Mouse (Mus musculus) intestine, embryonic 14.5 days (tissue): ENCODE data around the gene Fam98c. TPM values are rescaled to one million over a fixed set of nuclear protein-coding genes. Genes with fewer than 3 reads are reported as not detected.

Source experiments
- ATAC-seq: fragments of 200-750 bp; cut with Nextera tagmentation; replicated peaks from 2 replicates; pipeline ENCODE4 v1.8.0; 2017; ENCODE audit warnings: low read depth, moderate number of reproducible peaks, moderate TSS enrichment, moderate library complexity; ENCODE audit not compliant: low FRiP score, low TSS enrichment
- DNase-seq: peaks from one replicate; pipeline ENCODE4 v3.0.0-alpha.2; 2018; ENCODE audit warnings: low spot score
- H3K27ac ChIP-seq: fragments of 300-500 bp; sonication (generic); 2 replicates; pipeline ENCODE4 v1.5.1; 2014; ENCODE audit warnings: low read depth, mild to moderate bottlenecking, control low read depth
- H3K27me3 ChIP-seq: fragments of 300-500 bp; sonication (generic); replicated peaks from 2 replicates; pipeline ENCODE4 v1.6.1; 2014; ENCODE audit warnings: low read length, control low read depth; ENCODE audit not compliant: control insufficient read depth, insufficient read depth
- H3K36me3 ChIP-seq: fragments of 300-500 bp; sonication (generic); 2 replicates; pipeline ENCODE4 v1.6.1; 2014; ENCODE audit warnings: low read length, control low read depth; ENCODE audit not compliant: control insufficient read depth, insufficient read depth
- H3K4me1 ChIP-seq: fragments of 300-500 bp; sonication (generic); replicated peaks from 2 replicates; pipeline ENCODE4 v1.6.1; 2014; ENCODE audit warnings: low read length, control low read depth, mixed read lengths; ENCODE audit not compliant: control insufficient read depth, insufficient read depth
- H3K4me2 ChIP-seq: fragments of 300-500 bp; sonication (generic); 2 replicates; pipeline ENCODE4 v1.6.1; 2014; ENCODE audit warnings: low read length
- H3K4me3 ChIP-seq: fragments of 300-500 bp; sonication (generic); 2 replicates; pipeline ENCODE4 v1.5.1; 2014; ENCODE audit warnings: low read depth, low read length, control low read depth, mixed read lengths
- H3K9ac ChIP-seq: fragments of 300-500 bp; sonication (generic); 2 replicates; pipeline ENCODE4 v1.6.1; 2014; ENCODE audit warnings: mild to moderate bottlenecking, low read length
- H3K9me3 ChIP-seq: fragments of 300-500 bp; sonication (generic); 2 replicates; pipeline ENCODE4 v1.6.1; 2016; ENCODE audit warnings: low read length, control low read depth; ENCODE audit not compliant: control insufficient read depth
- WGBS: fragments of 180-500 bp; shearing (Covaris S2); extraction: QIAGEN DNeasy Blood & Tissue Kit; methylation state at CpG from one replicate; pipeline ENCODE4 v1.1.7; 2014; 5-methylcytosine and 5-hydroxymethylcytosine counted together
- polyA plus RNA-seq: library from polyadenylated mRNA; unstranded; fragments of >200 nt; fragmentation: Nextera tagmentation; extraction: Ambion mirVana; gene quantifications from 2 replicates; pipeline ENCODE4 v1.2.1, GENCODE M21; 2014

Fam98c gene
- polyA plus RNA-seq, 1 experiment from 2014 or later, result 25.9 TPM

DNA sequence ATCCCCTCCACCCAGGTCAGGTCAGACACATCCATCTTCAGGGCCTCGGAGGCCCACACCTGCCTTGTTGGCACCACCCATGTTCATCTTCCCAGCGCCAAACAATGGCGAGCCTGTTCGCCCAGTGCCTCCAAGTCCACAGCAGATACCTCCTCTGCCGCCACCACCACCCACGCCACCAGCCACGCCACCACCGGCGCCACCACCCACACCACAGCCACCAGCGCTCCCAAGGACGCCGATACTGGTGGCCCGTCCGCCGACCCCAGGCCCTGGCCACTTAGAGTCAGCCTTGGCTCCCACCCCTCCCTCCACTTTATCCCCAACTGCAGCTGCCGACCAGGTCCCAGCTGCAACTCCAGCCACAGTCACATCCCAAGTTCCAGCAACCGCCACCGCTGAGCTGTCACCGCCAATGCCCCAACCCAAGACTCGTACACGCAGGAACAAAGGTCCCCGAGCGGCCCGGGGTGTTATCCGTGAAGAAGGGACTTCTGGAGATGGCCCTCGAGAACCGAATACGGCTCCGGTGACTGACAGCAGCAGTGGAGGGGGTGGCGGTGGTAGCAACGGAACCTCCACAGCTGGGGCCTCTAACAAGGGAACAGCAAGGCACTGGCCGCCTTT, 16.5 kb upstream of the Fam98c start:
- WGBS, result 37% methylated on average over 32 of the region's 32 CpGs
- no peak for ATAC-seq
- H3K27ac ChIP-seq, result no peak overlapping the region
- no peak overlapping the region for H3K4me2 ChIP-seq
- DNase-seq, result peak; percentile 56
- H3K4me3 ChIP-seq, result no peak overlapping the region
- peaks cover 46% of the 10 kb centered on the region for H3K36me3 ChIP-seq
- H3K9me3 ChIP-seq, result no peaks in the 10 kb centered on the region
- H3K4me1 ChIP-seq, result peaks cover 16% of the 10 kb centered on the region
- H3K27me3 ChIP-seq, result peaks cover 37% of the 10 kb centered on the region
- no peak overlapping the region for H3K9ac ChIP-seq

DNA sequence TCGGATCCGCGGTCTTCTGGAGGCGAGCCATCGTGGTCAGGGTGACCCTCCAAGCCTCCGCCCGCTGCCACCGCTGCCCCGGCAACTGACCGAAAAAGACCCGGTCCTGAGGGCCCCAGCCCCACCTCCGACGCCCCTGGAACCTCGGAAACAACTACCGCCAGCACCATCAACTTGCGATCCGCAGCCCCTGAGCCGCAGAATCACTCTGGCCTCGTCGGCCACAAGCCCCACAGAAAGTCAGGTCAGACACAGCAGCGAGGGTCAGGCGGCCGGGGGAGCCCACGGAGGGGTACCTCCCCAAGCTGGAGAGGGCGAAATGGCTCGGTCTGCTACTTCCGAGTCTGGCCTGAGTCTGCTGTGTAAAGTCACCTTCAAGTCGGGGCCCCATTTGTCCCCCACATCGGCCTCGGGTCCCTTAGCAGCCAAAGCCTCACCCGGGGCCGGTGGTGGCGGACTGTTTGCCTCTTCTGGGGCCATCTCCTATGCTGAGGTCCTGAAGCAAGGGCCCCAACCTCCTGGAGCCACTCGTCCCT, 15.6 kb upstream of the Fam98c start:
- peak overlapping the region; percentile 64 for H3K4me2 ChIP-seq
- H3K4me3 ChIP-seq, result peak overlapping the region; percentile 56
- H3K9ac ChIP-seq, result peak overlapping the region; percentile 32; the same call in 1 of the 2 replicates
- peak; percentile 60 for DNase-seq
- no peaks in the 10 kb centered on the region for H3K9me3 ChIP-seq
- peaks cover 16% of the 10 kb centered on the region for H3K4me1 ChIP-seq
- ATAC-seq, result no peak
- H3K27ac ChIP-seq, result no peak overlapping the region
- peaks cover 39% of the 10 kb centered on the region for H3K36me3 ChIP-seq
- 6% methylated on average over 32 of the region's 34 CpGs for WGBS
- H3K27me3 ChIP-seq, result peaks cover 37% of the 10 kb centered on the region

DNA sequence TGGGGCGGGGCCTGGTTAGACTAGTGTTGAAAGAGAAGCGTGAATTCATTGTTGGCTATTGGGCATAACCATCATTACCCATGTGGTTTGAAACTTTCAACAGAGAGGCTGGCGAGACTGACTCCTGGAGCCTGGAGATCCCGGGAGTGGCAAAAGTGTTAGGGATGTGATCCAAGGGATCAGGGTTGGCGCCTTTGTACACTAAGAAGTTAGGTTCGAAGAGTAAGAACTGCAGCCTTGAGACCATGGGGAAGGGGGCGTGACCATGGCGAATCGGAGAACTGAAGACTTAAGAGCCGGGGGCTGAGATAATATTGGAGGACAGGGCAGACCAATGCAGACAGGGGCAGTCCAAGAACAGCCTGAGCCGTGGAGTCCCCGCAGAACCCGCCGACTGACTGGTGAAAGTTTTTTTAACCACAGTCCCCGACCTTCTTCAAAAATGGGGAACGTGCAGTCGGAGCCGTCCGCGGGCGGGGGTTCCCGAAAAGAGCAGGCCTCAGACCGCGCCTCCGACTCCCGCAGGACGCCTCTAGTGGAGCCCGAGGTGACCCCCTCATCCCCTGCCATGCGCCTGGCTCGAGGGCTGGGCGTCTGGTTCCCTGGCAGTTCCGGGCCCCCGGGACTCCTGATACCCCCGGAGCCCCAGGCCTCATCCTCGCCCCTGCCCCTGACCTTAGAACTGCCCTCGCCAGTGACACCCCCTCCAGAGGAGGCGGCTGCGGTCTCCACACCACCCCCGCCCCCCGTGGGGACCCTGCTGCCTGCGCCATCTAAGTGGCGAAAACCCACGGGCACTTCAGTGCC, 14.9 kb upstream of the Fam98c start:
- Histone ChIP-seq H3K27ac (no peak overlapping the region), H3K4me3 (peak overlapping the region; percentile 56), H3K4me1 (peaks cover 16% of the 10 kb centered on the region), H3K27me3 (peaks cover 37% of the 10 kb centered on the region), H3K36me3 (peaks cover 32% of the 10 kb centered on the region), H3K9ac (peak overlapping the region; percentile 32; the same call in 1 of the 2 replicates), H3K4me2 (peak overlapping the region; percentile 64), H3K9me3 (no peaks in the 10 kb centered on the region)
- peak; percentile 62 for DNase-seq
- ATAC-seq, result no peak
- 2% methylated on average over 43 of the region's 43 CpGs for WGBS

DNA sequence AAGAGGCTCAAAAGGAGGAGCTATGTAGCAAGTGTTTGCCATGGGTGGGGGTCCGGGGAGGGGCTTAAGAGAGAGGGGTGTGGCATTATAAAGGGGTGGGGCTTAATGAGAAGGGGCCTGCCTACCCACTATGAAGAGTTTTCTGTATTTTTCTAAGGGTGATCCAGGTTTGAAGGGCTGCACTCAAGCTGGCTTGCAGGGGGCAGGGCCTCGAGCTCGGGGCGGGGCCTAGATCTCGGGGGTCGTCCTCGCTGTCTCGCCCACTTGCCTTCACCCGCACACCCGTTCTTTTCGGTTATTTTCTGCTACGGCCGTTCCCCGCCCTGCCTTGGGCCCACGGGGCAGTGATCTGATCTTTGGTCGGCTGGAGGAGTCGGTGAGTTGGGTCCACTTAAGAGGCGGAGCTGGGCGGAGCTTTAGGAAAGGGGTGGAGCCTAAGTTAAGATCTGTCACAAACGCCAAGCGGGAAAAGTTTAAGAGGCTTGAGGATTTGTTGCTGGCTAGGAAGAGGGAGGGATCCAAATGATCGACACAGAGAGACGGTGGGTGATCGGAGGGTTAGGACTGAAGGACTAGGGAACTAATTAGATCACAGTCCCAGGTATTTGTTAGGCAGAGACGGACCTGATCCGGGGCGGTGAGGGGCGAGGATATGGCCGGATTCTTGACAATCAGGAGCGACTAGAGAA, 14.2 kb upstream of the Fam98c start, which contains the start of the genes Ggn and Spred3:
Ggn (plus strand) TSS at position 145 of the 689 bp plus-strand sequence.
Spred3 (minus strand) TSS at position 346 of the 689 bp plus-strand sequence.
- peak within 1 kb of the TSS; percentile 52; the same call in 1 of the 2 replicates for H3K27ac ChIP-seq
- H3K27me3 ChIP-seq, result peaks cover 37% of the 10 kb centered on the region

DNA sequence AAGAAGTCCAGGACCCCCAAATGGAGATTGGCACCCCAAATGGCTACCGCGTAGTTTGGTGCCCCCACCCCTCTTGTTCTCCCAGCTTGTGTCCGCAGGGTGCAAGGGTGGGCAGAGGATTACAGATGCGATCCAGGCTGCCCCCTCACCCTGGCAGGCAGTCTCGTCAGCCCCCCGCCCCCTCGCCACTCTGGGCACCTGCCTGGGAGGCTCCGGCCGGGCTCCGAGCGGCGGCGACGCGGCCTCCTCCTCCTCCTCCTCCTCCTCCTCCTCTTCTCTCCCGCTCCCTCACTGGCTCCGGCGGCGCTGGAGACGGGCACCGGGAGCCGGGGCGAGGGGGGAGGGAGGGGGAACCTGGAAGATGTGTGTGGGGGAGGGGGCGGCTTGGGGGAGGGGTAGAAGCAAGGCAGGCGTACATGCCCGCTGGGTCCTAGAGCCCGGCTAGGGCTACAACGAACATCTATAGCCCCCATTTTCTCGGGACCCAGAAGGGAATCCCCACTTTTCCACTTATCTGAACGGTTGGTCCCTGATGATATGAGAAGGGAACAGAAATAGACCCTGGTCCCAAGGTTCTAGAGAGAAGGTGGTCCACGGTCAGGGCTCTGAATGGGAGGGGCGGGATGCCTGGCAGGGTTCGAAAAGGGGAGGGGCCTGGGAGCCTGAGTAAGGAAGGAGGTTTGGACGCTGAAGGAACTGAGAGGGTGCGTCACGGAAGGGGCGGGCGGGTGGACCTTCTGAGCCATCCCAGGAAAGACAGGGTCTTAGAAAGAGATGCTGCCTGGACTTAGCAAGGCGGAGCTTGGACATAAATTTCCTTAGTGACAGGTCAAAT, 13.4 kb upstream of the Fam98c start:
- ATAC-seq, result peak; percentile 79
- peaks cover 35% of the 10 kb centered on the region for H3K27me3 ChIP-seq
- under 1% methylated on average over 30 of the region's 39 CpGs for WGBS
- peak overlapping the region; percentile 52; the same call in 1 of the 2 replicates for H3K27ac ChIP-seq
- H3K36me3 ChIP-seq, result peaks cover 20% of the 10 kb centered on the region
- peak overlapping the region; percentile 56 for H3K4me3 ChIP-seq
- peak overlapping the region; percentile 64 for H3K4me2 ChIP-seq
- peak overlapping the region; percentile 44 for H3K9ac ChIP-seq
- no peaks in the 10 kb centered on the region for H3K9me3 ChIP-seq
- peaks cover 16% of the 10 kb centered on the region for H3K4me1 ChIP-seq
- DNase-seq, result peak; percentile 90

More for the DNA sequence above, 14.2 kb upstream of the Fam98c start, which contains the start of the genes Ggn and Spred3:
- H3K4me2 ChIP-seq, result peak within 1 kb of the TSS; percentile 64
- peaks cover 16% of the 10 kb centered on the region for H3K4me1 ChIP-seq
- H3K9me3 ChIP-seq, result no peaks in the 10 kb centered on the region
- H3K4me3 ChIP-seq, result peak within 1 kb of the TSS; percentile 56
- ATAC-seq (peak; percentile 75), DNase-seq (peak; percentile 92)
- WGBS, result 1% methylated on average over 30 of the region's 30 CpGs
- peak within 1 kb of the TSS; percentile 44 for H3K9ac ChIP-seq
- peaks cover 25% of the 10 kb centered on the region for H3K36me3 ChIP-seq

DNA sequence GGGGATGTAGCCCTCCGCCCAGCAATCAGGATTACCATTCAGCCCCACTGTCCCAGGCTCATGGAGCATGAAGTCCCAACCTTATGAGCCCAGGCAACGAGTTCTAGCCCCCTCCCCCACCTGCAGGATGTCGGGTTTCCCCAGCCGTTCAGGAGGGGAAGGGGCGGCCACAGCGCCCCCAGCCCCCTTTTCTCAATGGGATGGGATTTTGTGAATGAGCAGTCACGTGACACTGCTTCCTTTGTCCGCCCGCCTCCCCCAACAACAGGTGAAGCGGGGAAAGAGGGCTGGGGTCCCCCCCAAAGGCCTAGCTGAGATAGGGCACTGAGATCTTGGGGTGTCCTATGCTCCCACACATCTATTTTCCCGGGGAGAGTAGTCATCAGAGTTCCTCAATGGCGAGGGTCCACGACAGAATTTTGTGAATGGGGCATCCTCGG, 12.8 kb upstream of the Fam98c start:
- ATAC-seq (no peak), DNase-seq (peak; percentile 71)
- Histone ChIP-seq H3K4me1 (peaks cover 16% of the 10 kb centered on the region), H3K36me3 (peaks cover 14% of the 10 kb centered on the region), H3K4me2 (peak overlapping the region; percentile 64), H3K4me3 (peak overlapping the region; percentile 56), H3K9ac (peak overlapping the region; percentile 44), H3K27me3 (peaks cover 31% of the 10 kb centered on the region), H3K9me3 (no peaks in the 10 kb centered on the region), H3K27ac (no peak overlapping the region)
- under 1% methylated on average over 13 of the region's 14 CpGs for WGBS

DNA sequence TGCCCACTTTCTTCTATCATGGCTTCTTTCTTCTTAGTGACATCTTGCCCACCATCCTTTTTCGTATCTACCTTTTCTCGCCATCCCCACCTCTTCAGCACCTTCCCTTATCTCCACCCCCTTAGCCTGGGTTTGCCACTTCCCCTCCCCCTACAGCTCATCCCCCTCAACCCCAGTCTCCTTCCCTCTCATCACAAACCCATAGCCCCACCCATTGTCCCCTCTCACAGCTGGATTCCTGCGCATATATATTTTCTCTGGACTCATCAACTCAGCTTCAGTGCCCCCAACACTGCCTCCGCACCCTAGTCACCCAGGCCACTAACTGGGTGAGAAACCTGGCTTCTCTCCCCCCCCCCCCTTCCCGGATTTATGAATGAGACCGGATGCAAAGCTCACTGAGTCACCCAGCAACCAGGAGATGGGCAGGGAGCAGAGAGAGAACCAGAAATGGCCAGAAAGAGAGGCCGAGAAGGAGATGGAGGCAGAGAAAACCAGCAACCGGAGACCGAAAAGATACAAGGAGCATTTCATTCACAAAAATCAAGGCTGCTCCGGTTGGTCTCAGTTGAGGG, 12.2 kb upstream of the Fam98c start:
- DNase-seq (no peak), ATAC-seq (no peak)
- Histone ChIP-seq H3K9ac (no peak overlapping the region), H3K4me3 (peak overlapping the region; percentile 56), H3K27me3 (peaks cover 25% of the 10 kb centered on the region), H3K9me3 (no peaks in the 10 kb centered on the region), H3K4me2 (peak overlapping the region; percentile 64), H3K4me1 (peaks cover 16% of the 10 kb centered on the region), H3K36me3 (peaks cover 9% of the 10 kb centered on the region; the same call in 1 of the 2 replicates), H3K27ac (no peak overlapping the region)
- 13% methylated on average over 10 of the region's 10 CpGs for WGBS
